Mouse (Mus musculus) midbrain, embryonic 16.5 days (tissue): Measurements from ENCODE around the gene Tex45. TPM values are rescaled to one million over a fixed set of nuclear protein-coding genes. Genes with fewer than 3 reads are reported as not detected.

ENCODE experiments used
- ATAC-seq: fragments of 200-750 bp; cut with Nextera tagmentation; 2 replicates; pipeline ENCODE4 v1.8.0; 2017; ENCODE audit warnings: moderate TSS enrichment
- H3K27ac ChIP-seq: fragments of 300-500 bp; sonication (generic); 2 replicates; pipeline ENCODE4 v1.5.1; 2014; ENCODE audit warnings: mild to moderate bottlenecking, low read length, mixed read lengths
- H3K27me3 ChIP-seq: fragments of 300-500 bp; sonication (generic); 2 replicates; pipeline ENCODE4 v1.6.1; 2014; ENCODE audit warnings: low read depth, low read length, mixed read lengths; ENCODE audit not compliant: control insufficient read depth, insufficient read depth
- H3K36me3 ChIP-seq: fragments of 300-500 bp; sonication (generic); 2 replicates; pipeline ENCODE4 v1.6.1; 2014; ENCODE audit warnings: mild to moderate bottlenecking, low read length, moderate library complexity, mixed read lengths; ENCODE audit not compliant: control insufficient read depth, insufficient read depth
- H3K4me1 ChIP-seq: fragments of 300-500 bp; sonication (generic); 2 replicates; pipeline ENCODE4 v1.6.1; 2014; ENCODE audit warnings: mild to moderate bottlenecking, low read length, mixed read lengths; ENCODE audit not compliant: control insufficient read depth, insufficient read depth
- H3K4me2 ChIP-seq: fragments of 300-500 bp; sonication (generic); 2 replicates; pipeline ENCODE4 v1.6.1; 2014; ENCODE audit warnings: mild to moderate bottlenecking, low read length, mixed read lengths
- H3K4me3 ChIP-seq: fragments of 300-500 bp; sonication (generic); 2 replicates; pipeline ENCODE4 v1.5.1; 2014; ENCODE audit warnings: low read depth, mild to moderate bottlenecking, low read length, moderate library complexity, mixed read lengths
- H3K9ac ChIP-seq: fragments of 300-500 bp; sonication (generic); 2 replicates; pipeline ENCODE4 v1.6.1; 2014; ENCODE audit warnings: low read depth, low read length, mixed read lengths
- H3K9me3 ChIP-seq: fragments of 300-500 bp; sonication (generic); replicated peaks from 2 replicates; pipeline ENCODE4 v1.6.1; 2014; ENCODE audit warnings: mild to moderate bottlenecking, low read length, mixed read lengths; ENCODE audit not compliant: control insufficient read depth, poor library complexity, severe bottlenecking
- WGBS: fragments of 180-500 bp; shearing (Covaris S2); extraction: QIAGEN DNeasy Blood & Tissue Kit; methylation state at CpG from one replicate; pipeline ENCODE4 v1.1.7; 2014; 5-methylcytosine and 5-hydroxymethylcytosine counted together
- polyA plus RNA-seq: library from polyadenylated mRNA; unstranded; fragments of >200 nt; fragmentation: Nextera tagmentation; extraction: Ambion mirVana; gene quantifications from 2 replicates; pipeline ENCODE4 v1.2.1, GENCODE M21; 2015

Gene Tex45
- polyA plus RNA-seq, 1 experiment from 2014 or later: 0.46 TPM

GRCm38 (mm10) chr8:3449226-3449625, 21.4 kb upstream of the Tex45 start:
- WGBS: 84% methylated on average over 2 of the region's 2 CpGs
- no peak overlapping the region for H3K4me3 ChIP-seq
- no peak for ATAC-seq
- H3K36me3 ChIP-seq: peaks cover 44% of the 10 kb centered on the region
- no peak overlapping the region for H3K9ac ChIP-seq
- no peaks in the 10 kb centered on the region for H3K4me1 ChIP-seq
- no peaks in the 10 kb centered on the region for H3K9me3 ChIP-seq
- H3K27me3 ChIP-seq: no peaks in the 10 kb centered on the region
- no peak overlapping the region for H3K4me2 ChIP-seq
- no peak overlapping the region for H3K27ac ChIP-seq

DNA sequence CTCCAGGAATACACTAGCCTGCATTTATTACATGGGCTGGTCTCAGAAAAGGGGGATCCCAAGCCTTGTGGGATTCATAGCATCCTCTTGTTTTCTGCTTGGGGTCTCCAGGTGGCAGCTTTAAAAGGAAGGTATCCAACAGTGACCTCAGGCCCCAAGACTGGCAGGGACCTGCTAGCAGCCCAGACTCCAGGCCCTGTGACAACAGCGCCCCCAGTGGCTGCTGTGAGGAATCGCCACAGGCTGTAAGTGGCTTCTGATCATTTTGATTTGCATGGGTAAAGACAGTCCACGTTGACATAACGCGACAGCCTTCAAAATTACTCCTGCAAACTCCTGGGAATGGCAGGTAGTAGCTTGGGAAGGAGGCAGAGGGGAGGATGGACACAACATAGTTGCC, 20.0 kb upstream of the Tex45 start:
- peak; percentile 31; the same call in 1 of the 2 replicates for ATAC-seq
- H3K27ac ChIP-seq: no peak overlapping the region
- no peak overlapping the region for H3K9ac ChIP-seq
- no peak overlapping the region for H3K4me2 ChIP-seq
- WGBS: 31% methylated on average over 5 of the region's 5 CpGs
- H3K4me3 ChIP-seq: no peak overlapping the region
- H3K4me1 ChIP-seq: no peaks in the 10 kb centered on the region
- H3K27me3 ChIP-seq: no peaks in the 10 kb centered on the region
- peaks cover 47% of the 10 kb centered on the region for H3K36me3 ChIP-seq
- H3K9me3 ChIP-seq: no peaks in the 10 kb centered on the region

DNA sequence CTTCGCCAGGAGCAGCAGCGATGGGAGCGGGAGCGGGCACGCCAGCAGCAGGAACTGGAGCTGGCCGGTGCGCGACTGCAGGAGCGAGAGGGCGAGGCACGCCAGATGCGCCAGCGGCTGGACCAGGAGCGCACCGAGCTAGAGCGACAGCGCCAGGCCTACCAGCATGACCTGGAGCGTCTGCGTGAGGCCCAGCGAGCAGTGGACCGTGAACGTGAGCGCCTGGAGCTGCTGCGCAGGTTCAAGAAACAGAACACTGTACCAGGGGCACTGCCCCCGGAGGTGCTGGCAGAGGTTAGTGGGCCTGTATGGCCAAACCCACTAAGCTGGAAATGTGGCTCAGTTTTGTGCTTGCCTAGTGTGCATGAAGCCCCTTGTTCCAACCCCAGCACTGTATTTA, 18.7 kb upstream of the Tex45 start:
- no peak overlapping the region for H3K9ac ChIP-seq
- 96% methylated on average over 25 of the region's 25 CpGs for WGBS

DNA sequence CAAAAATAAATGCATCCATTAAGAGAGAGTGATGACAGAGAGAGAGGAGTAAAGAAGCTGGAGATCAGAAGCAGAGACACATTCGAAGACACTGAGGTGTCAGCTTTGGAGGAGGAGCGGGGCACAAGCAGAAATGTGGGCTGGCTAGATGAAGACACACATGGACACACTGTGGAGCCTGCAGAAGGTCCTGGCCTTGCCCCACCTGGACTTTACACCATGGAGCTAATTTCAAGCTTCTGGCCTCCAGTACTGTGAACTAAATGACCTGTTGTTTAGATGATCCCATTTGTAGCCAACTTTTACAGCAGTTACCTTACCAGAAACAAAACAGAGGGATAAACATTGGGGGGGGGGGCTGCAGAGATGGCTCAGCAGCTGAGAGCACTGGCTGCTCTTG, 7.4 kb upstream of the Tex45 start:
- Histone ChIP-seq H3K4me3 (no peak overlapping the region), H3K9me3 (no peaks in the 10 kb centered on the region), H3K9ac (no peak overlapping the region), H3K4me1 (peaks cover 14% of the 10 kb centered on the region), H3K27me3 (no peaks in the 10 kb centered on the region), H3K36me3 (no peaks in the 10 kb centered on the region), H3K27ac (no peak overlapping the region), H3K4me2 (no peak overlapping the region)
- 94% methylated on average over 2 of the region's 2 CpGs for WGBS
- no peak for ATAC-seq

More for the DNA sequence above, 18.7 kb upstream of the Tex45 start:
- no peak for ATAC-seq
- peaks cover 48% of the 10 kb centered on the region for H3K36me3 ChIP-seq
- no peak overlapping the region for H3K27ac ChIP-seq
- H3K4me1 ChIP-seq: no peaks in the 10 kb centered on the region
- H3K27me3 ChIP-seq: no peaks in the 10 kb centered on the region
- no peak overlapping the region for H3K4me3 ChIP-seq
- H3K4me2 ChIP-seq: no peak overlapping the region
- no peaks in the 10 kb centered on the region for H3K9me3 ChIP-seq

DNA sequence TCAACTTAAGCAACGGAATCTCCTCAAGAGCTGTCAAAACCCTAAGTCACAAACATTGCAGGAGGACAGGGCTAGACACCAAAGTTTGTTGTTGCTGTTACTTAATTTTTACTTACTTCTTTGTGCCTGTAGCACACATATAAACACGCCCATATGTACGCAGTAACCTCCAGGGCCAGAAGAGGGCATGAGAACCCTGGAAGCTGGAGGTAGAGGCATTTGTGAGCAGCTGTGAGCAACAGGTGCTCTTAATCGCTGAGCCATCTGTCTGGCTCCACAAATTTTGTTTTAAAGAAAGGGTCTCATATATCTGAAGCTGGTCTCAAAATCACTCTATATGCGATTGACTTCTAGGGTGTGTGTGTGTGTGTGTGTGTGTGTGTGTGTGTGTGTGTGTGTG, 6.4 kb upstream of the Tex45 start:
- Histone ChIP-seq H3K4me1 (peaks cover 15% of the 10 kb centered on the region), H3K9ac (no peak overlapping the region), H3K4me2 (no peak overlapping the region), H3K9me3 (no peaks in the 10 kb centered on the region), H3K27me3 (no peaks in the 10 kb centered on the region), H3K36me3 (no peaks in the 10 kb centered on the region), H3K4me3 (no peak overlapping the region), H3K27ac (no peak overlapping the region)
- ATAC-seq: no peak
- WGBS: 55% methylated on average over 5 of the region's 5 CpGs

DNA sequence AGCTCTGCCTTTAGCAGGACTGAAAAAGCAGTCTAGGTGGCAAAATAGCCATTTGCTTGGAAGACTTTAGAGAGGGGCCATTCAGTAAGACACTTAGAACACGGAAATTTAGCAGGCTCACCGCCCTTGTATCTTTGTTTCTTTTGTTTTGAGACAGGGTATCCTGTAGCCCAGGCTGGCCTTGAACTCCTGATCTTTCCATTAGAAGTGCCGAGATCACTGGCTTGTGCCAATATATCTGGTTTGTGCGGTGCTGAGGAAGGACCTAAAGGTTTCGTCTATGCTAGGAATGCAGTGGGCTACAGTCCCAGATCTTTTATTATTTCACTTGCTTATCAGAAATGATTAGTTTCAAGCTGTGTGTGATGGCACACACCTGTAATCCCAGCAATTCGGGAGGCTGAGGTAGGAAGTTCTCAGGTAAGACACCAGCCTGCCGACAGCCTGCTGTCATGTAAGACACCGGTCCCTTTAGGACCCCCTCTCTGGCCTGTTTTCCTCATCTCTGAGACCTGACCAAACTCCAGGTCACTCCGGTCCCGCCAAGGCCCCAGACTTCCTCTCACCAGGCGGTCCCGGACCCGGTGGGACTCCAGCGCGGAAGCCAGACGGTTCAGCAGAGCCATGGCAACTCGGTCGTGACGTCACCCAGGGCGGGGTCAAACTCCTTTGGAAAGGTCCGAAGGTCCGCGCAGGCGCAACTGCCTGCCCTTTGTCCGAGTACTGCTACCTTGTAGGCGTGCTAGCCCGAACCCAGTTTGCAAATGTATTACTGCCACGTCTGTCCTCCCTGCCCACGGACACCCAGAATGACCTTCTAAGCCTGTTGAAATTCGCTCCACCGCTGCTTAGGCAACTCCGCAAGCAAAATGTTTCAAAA, 3.4 kb upstream of the Tex45 start, which contains the start of gene Pex11g:
Gene Pex11g, minus strand, starts transcription at position 675 of the 880 bp plus-strand sequence.
- no peaks in the 10 kb centered on the region for H3K27me3 ChIP-seq
- H3K4me1 ChIP-seq: peaks cover 15% of the 10 kb centered on the region
- H3K9ac ChIP-seq: peak within 1 kb of the TSS; percentile 66
- H3K4me3 ChIP-seq: peak within 1 kb of the TSS; percentile 50
- WGBS: 6% methylated on average over 32 of the region's 32 CpGs
- H3K36me3 ChIP-seq: no peaks in the 10 kb centered on the region
- H3K9me3 ChIP-seq: no peaks in the 10 kb centered on the region
- peak within 1 kb of the TSS; percentile 72 for H3K4me2 ChIP-seq
- peak within 1 kb of the TSS; percentile 87 for H3K27ac ChIP-seq
- peak; percentile 95 for ATAC-seq

DNA sequence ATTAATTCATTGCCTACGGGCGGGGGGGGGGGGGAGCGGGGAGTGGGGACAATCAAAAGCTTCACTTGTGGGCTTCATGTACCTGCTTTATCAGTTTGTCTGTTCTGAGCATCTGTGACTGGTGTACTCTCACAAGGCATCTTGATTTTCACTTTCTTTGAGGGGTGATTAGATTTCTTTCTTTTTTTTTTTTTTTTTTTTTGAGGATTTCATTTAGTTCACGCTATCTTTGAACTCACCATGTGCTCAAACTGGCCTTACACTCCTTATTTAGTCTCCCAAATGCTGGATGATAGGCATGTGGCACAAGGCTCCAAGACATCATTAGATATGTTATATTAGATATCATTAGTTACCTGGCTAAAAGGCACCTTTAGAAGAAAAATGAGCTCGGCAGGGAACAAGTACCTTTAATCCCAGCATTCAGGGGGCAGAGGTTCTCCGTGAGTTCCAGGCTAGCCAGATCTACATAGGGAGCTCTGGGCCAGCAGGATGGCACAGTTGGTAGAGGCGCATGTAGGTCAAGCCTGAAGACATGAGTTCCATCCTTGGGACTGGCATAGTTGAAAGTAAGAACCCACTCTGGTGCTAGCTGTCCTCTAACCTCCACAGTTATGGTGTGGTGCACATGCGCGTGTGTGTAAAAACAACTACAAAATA, 2.6 kb upstream of the Tex45 start:
- Histone ChIP-seq H3K4me2 (peak overlapping the region; percentile 72), H3K9me3 (no peaks in the 10 kb centered on the region), H3K27me3 (no peaks in the 10 kb centered on the region), H3K4me1 (peaks cover 15% of the 10 kb centered on the region), H3K27ac (peak overlapping the region; percentile 87), H3K9ac (peak overlapping the region; percentile 66), H3K36me3 (no peaks in the 10 kb centered on the region), H3K4me3 (peak overlapping the region; percentile 50)
- peak; percentile 19; the same call in 1 of the 2 replicates for ATAC-seq
- 46% methylated on average over 9 of the region's 9 CpGs for WGBS

DNA sequence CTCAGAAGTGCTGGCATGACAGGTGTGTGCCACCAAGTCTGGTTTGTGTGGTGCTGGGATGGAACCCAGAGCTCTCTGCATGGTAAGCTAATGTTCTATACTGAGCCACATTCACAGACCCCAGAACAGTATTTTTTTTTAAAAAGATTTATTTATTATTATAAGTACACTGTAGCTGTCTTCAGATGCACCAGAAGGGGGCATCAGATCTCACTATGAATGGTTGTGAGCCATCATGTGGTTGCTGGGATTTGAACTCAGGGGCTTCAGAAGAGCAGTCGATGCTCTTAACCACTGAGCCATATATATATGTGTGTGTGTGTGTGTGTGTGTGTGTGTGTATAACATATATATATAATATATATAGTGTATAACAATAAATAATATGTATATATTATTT, 1.8 kb upstream of the Tex45 start:
- no peak for ATAC-seq
- WGBS: 81% methylated on average over 1 of the region's 1 CpGs
- no peak overlapping the region for H3K27ac ChIP-seq
- H3K4me3 ChIP-seq: no peak overlapping the region
- no peaks in the 10 kb centered on the region for H3K9me3 ChIP-seq
- no peak overlapping the region for H3K9ac ChIP-seq
- H3K36me3 ChIP-seq: no peaks in the 10 kb centered on the region
- peaks cover 15% of the 10 kb centered on the region for H3K4me1 ChIP-seq
- H3K4me2 ChIP-seq: no peak overlapping the region
- H3K27me3 ChIP-seq: no peaks in the 10 kb centered on the region
